Mouse (Mus musculus): ENCODE measurements at regions not wholly inside any gene's neighbourhood (a gene's known extent, or its start where the extent isn't known, plus 50 kb on each side); places are given as distances from the start of the nearest gene placed in this dataset.

- H3K27me3 ChIP-seq (ENCODE audit: insufficient read depth, low read length): no peaks in the 10 kb centered on the region
- no peaks in the 10 kb centered on the region for H3K36me3 ChIP-seq (ENCODE audit: insufficient read depth, low read length)
- H3K4me1 ChIP-seq (ENCODE audit: insufficient read depth, low read length): no peaks in the 10 kb centered on the region
- H3K4me3 ChIP-seq (ENCODE audit: low read length): no peak overlapping the region
- no peak overlapping the region for H3K9ac ChIP-seq (replicated peaks; ENCODE audit: low read length)
- H3K9me3 ChIP-seq (ENCODE audit: low read length): no peaks in the 10 kb centered on the region
- 82% methylated on average over 9 of the region's 9 CpGs for WGBS
- TF ChIP-seq CTCF (IDR thresholded peaks at IDR 0.05; ENCODE audit: low read depth): no peak
- no peak overlapping the region for H3K27ac ChIP-seq
- DNase-seq (ENCODE audit: low spot score) (no peak), ATAC-seq (no peak)
- H3K4me2 ChIP-seq (ENCODE audit: low read depth, low read length): no peak overlapping the region
Observed at GRCm38 (mm10) chr15:93982091-93982490, 386.4 kb upstream of the Prickle1 start.

- Histone ChIP-seq H3K36me3 (ENCODE audit: insufficient read depth, low read length) (no peaks in the 10 kb centered on the region), H3K9me3 (ENCODE audit: low read length) (no peaks in the 10 kb centered on the region), H3K27me3 (ENCODE audit: insufficient read depth, low read length) (no peaks in the 10 kb centered on the region), H3K9ac (replicated peaks; ENCODE audit: low read length) (no peak overlapping the region), H3K4me3 (ENCODE audit: low read length) (no peak overlapping the region), H3K4me2 (ENCODE audit: low read depth, low read length) (no peak overlapping the region), H3K4me1 (ENCODE audit: insufficient read depth, low read length) (no peaks in the 10 kb centered on the region), H3K27ac (no peak overlapping the region)
- ATAC-seq: no peak
- 66% methylated on average over 5 of the region's 5 CpGs for WGBS
- no peak for DNase-seq (ENCODE audit: low spot score)
- TF ChIP-seq CTCF (IDR thresholded peaks at IDR 0.05; ENCODE audit: low read depth): no peak
Observed at GRCm38 (mm10) chr15:93977494-93977893, 381.8 kb upstream of the Prickle1 start.

- Histone ChIP-seq H3K27me3 (ENCODE audit: insufficient read depth, low read length) (no peaks in the 10 kb centered on the region), H3K4me3 (ENCODE audit: low read length) (no peak overlapping the region), H3K4me1 (ENCODE audit: insufficient read depth, low read length) (no peaks in the 10 kb centered on the region), H3K4me2 (ENCODE audit: low read depth, low read length) (no peak overlapping the region), H3K27ac (no peak overlapping the region), H3K9ac (replicated peaks; ENCODE audit: low read length) (no peak overlapping the region), H3K9me3 (ENCODE audit: low read length) (no peaks in the 10 kb centered on the region), H3K36me3 (ENCODE audit: insufficient read depth, low read length) (no peaks in the 10 kb centered on the region)
- ATAC-seq: no peak
- WGBS: 77% methylated on average over 7 of the region's 7 CpGs
- DNase-seq (ENCODE audit: low spot score): no peak
- TF ChIP-seq CTCF (IDR thresholded peaks at IDR 0.05; ENCODE audit: low read depth): no peak
Observed at GRCm38 (mm10) chr15:93974727-93975126, 379.0 kb upstream of the Prickle1 start.

- ATAC-seq: no peak
- Histone ChIP-seq H3K27ac (no peak overlapping the region), H3K27me3 (ENCODE audit: insufficient read depth, low read length) (no peaks in the 10 kb centered on the region), H3K4me2 (ENCODE audit: low read depth, low read length) (no peak overlapping the region), H3K4me1 (ENCODE audit: insufficient read depth, low read length) (no peaks in the 10 kb centered on the region), H3K36me3 (ENCODE audit: insufficient read depth, low read length) (no peaks in the 10 kb centered on the region), H3K9me3 (ENCODE audit: low read length) (no peaks in the 10 kb centered on the region), H3K4me3 (ENCODE audit: low read length) (no peak overlapping the region), H3K9ac (replicated peaks; ENCODE audit: low read length) (no peak overlapping the region)
- WGBS: 80% methylated on average over 5 of the region's 5 CpGs
- no peak for DNase-seq (ENCODE audit: low spot score)
- TF ChIP-seq CTCF (IDR thresholded peaks at IDR 0.05; ENCODE audit: low read depth): no peak
Observed at GRCm38 (mm10) chr15:93972979-93973378, 377.3 kb upstream of the Prickle1 start.

- H3K36me3 ChIP-seq (ENCODE audit: insufficient read depth, low read length): no peaks in the 10 kb centered on the region
- H3K4me3 ChIP-seq (ENCODE audit: low read length): no peak overlapping the region
- no peaks in the 10 kb centered on the region for H3K9me3 ChIP-seq (ENCODE audit: low read length)
- no peaks in the 10 kb centered on the region for H3K4me1 ChIP-seq (ENCODE audit: insufficient read depth, low read length)
- no peak overlapping the region for H3K9ac ChIP-seq (replicated peaks; ENCODE audit: low read length)
- H3K27me3 ChIP-seq (ENCODE audit: insufficient read depth, low read length): no peaks in the 10 kb centered on the region
- ATAC-seq (no peak), DNase-seq (ENCODE audit: low spot score) (no peak)
- no peak overlapping the region for H3K4me2 ChIP-seq (ENCODE audit: low read depth, low read length)
- no peak for TF ChIP-seq CTCF (IDR thresholded peaks at IDR 0.05; ENCODE audit: low read depth)
- no peak overlapping the region for H3K27ac ChIP-seq
Observed at GRCm38 (mm10) chr15:93961950-93962349, 366.3 kb upstream of the Prickle1 start.

- no peak for DNase-seq (ENCODE audit: low spot score)
- no peak for ATAC-seq
- no peaks in the 10 kb centered on the region for H3K9me3 ChIP-seq (ENCODE audit: low read length)
- 62% methylated on average over 8 of the region's 8 CpGs for WGBS
- no peak overlapping the region for H3K4me3 ChIP-seq (ENCODE audit: low read length)
- no peak overlapping the region for H3K9ac ChIP-seq (replicated peaks; ENCODE audit: low read length)
- H3K4me2 ChIP-seq (ENCODE audit: low read depth, low read length): no peak overlapping the region
- no peaks in the 10 kb centered on the region for H3K4me1 ChIP-seq (ENCODE audit: insufficient read depth, low read length)
- no peaks in the 10 kb centered on the region for H3K27me3 ChIP-seq (ENCODE audit: insufficient read depth, low read length)
- no peak overlapping the region for H3K27ac ChIP-seq
- H3K36me3 ChIP-seq (ENCODE audit: insufficient read depth, low read length): no peaks in the 10 kb centered on the region
- no peak for TF ChIP-seq CTCF (IDR thresholded peaks at IDR 0.05; ENCODE audit: low read depth)
Observed at GRCm38 (mm10) chr15:93959931-93960330, 364.2 kb upstream of the Prickle1 start.

GRCm38 (mm10) chr15:93958086-93958485, 362.4 kb upstream of the Prickle1 start:
- H3K27me3 ChIP-seq (ENCODE audit: insufficient read depth, low read length): no peaks in the 10 kb centered on the region
- H3K9me3 ChIP-seq (ENCODE audit: low read length): no peaks in the 10 kb centered on the region
- no peak overlapping the region for H3K27ac ChIP-seq
- H3K4me1 ChIP-seq (ENCODE audit: insufficient read depth, low read length): no peaks in the 10 kb centered on the region
- DNase-seq (ENCODE audit: low spot score) (peak; percentile 56), ATAC-seq (no peak)
- TF ChIP-seq CTCF (IDR thresholded peaks at IDR 0.05; ENCODE audit: low read depth): no peak
- H3K9ac ChIP-seq (replicated peaks; ENCODE audit: low read length): no peak overlapping the region
- H3K36me3 ChIP-seq (ENCODE audit: insufficient read depth, low read length): no peaks in the 10 kb centered on the region
- no peak overlapping the region for H3K4me2 ChIP-seq (ENCODE audit: low read depth, low read length)
- no peak overlapping the region for H3K4me3 ChIP-seq (ENCODE audit: low read length)
- WGBS: 55% methylated on average over 1 of the region's 1 CpGs
